Mouse (Mus musculus): Measurements from ENCODE around the gene Tead2. TPM values are rescaled to one million over a fixed set of nuclear protein-coding genes. Genes with fewer than 3 reads are reported as not detected.
"Not testable (repeated sequence)": the region's sequence is repeated elsewhere in the genome, so short reads cannot be mapped to it uniquely, and the experiment has no call there.

Tead2 gene
- polyA plus RNA-seq, 1 experiment, result 3.2 TPM

DNA sequence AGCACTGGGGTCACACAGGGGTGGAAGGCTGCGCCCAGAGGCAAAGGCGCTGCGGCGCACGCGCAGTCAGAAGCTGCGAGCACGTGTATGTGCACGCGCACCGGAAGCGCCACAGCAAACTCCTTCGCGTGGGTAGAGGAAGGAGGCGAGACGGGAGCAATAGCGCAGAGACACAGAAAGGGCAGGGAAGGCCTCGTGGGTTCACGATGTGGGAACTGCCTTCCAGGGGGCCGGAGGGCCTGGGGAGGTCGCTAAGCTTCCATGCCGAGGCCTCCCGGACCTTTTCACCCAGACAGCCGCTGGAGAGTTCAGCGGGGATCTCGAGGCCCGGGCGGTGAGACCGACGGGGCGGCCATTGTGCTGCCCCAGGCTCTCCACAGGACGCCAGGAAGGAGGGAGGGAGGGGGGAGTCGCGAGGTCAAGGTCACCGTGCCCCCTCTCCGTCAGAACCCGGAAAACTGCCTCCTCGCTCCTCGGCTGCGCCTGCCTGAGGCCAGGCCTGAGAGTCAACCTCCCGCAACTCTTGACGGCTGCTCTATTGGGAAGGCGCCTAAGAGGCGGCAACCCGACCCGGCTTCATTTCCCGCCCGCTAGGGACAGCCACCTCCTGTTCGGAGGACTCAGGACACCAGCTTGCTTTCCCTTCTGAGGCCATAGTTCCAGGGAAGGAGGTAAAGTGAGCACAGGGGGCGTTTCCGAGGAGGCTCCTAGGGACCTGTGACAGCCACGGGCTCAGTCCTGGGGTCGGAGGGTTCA, 25.3 kb downstream of the Tead2 start, which contains the start of gene Slc6a16:
Slc6a16 (plus strand) TSS at position 453 of the 756 bp plus-strand sequence.
- Histone ChIP-seq H3K27ac (replicated peaks; ENCODE audit: low read depth, low read length) (no peak within 1 kb of the TSS), H3K4me1 (ENCODE audit: control insufficient read depth, insufficient read depth, insufficient read length, low read length) (peaks cover 4% of the 10 kb centered on the region; the same call in 1 of the 2 replicates), H3K4me3 (ENCODE audit: insufficient read depth, low read depth, low read length) (no peak within 1 kb of the TSS)

DNA sequence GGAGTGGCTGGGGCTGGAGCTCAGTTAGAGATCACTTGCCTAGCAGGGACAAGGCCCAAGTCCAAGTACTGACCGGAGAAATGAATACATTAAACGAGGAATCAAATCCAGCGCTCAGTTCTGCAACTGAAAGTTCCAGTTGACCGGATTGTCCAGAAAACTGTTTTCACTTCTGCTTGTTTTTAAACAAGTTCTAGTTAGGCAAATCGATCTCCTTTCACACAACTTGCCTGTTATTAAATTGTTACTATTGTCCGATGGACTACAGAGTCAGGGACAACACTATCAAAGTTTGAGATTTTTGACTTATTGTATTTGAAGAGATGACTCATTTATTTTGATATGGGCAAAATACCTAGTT, 25.8 kb downstream of the Tead2 start:
- no peak overlapping the region for H3K4me3 ChIP-seq (ENCODE audit: insufficient read depth, low read depth, low read length)
- no peak overlapping the region for H3K27ac ChIP-seq (replicated peaks; ENCODE audit: low read depth, low read length)
- H3K4me1 ChIP-seq (ENCODE audit: control insufficient read depth, insufficient read depth, insufficient read length, low read length), result peaks cover 4% of the 10 kb centered on the region; the same call in 1 of the 2 replicates

DNA sequence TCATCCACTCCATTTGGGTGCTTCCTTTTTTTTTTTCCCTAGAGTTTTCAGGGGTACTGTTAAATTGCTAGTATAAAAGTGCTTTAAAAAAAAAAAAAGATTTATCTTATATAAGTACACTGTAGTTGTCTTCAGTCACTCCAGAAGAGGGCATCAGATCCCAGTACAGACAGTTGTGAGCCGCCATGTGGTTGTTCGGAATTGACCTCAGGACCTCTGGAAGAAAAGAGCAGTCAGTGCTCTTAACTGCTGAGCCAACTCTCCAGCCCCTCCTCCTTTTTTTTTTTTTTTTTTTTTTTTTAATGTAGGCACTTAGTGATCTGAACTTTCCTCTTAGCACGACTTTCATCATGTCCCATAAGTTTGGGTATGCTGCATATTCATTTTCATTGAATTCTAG, 32.1 kb downstream of the Tead2 start:
- Histone ChIP-seq H3K4me3 (ENCODE audit: insufficient read depth, low read depth, low read length) (no peak overlapping the region), H3K27ac (replicated peaks; ENCODE audit: low read depth, low read length) (no peak overlapping the region), H3K4me1 (ENCODE audit: control insufficient read depth, insufficient read depth, insufficient read length, low read length) (no peaks in the 10 kb centered on the region)

DNA sequence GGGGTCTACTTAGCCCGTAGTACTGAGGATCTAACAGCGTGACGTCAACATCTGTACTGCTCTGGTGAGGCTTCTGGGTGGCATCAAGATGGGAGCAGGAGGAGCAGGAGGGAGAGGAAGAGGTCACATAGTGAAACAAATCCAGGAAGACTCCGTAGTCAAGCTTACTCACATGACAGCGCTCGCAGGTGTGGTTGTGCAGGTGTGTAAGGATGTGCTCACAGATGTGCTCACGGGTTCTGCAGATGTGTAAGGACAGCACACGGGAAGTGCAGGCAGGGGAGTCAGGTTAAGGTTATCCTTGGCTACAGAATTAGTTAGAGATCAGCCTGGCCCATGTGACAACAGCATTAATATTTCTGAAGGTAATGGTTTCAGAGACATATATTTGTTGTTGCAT, 38.3 kb downstream of the Tead2 start:
- no peak overlapping the region for H3K27ac ChIP-seq (replicated peaks; ENCODE audit: low read depth, low read length)
- no peak overlapping the region for H3K4me3 ChIP-seq (ENCODE audit: insufficient read depth, low read depth, low read length)
- H3K4me1 ChIP-seq (ENCODE audit: control insufficient read depth, insufficient read depth, insufficient read length, low read length), result no peaks in the 10 kb centered on the region

DNA sequence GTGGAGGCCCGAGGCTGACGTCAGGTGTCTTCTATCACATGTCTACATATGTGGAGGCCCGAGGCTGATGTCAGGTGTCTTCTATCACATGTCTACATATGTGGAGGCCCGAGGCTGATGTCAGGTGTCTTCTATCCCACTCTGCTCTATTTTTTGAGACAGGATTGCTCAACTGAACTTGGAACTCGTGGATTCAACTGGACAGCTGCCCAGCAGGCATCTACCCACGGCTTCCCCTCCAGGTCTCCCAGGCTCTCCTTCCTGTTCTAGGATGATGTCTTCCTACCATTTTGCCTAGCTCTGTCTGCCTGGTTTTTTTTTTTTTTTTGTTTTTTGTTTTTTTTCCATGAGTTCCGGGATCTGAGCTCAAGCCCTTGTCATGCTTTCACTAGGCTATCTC, 40.3 kb downstream of the Tead2 start:
- H3K4me1 ChIP-seq (ENCODE audit: control insufficient read depth, insufficient read depth, insufficient read length, low read length); H3K4me3 ChIP-seq (ENCODE audit: insufficient read depth, low read depth, low read length); H3K27ac ChIP-seq (replicated peaks; ENCODE audit: low read depth, low read length): not testable (repeated sequence)

DNA sequence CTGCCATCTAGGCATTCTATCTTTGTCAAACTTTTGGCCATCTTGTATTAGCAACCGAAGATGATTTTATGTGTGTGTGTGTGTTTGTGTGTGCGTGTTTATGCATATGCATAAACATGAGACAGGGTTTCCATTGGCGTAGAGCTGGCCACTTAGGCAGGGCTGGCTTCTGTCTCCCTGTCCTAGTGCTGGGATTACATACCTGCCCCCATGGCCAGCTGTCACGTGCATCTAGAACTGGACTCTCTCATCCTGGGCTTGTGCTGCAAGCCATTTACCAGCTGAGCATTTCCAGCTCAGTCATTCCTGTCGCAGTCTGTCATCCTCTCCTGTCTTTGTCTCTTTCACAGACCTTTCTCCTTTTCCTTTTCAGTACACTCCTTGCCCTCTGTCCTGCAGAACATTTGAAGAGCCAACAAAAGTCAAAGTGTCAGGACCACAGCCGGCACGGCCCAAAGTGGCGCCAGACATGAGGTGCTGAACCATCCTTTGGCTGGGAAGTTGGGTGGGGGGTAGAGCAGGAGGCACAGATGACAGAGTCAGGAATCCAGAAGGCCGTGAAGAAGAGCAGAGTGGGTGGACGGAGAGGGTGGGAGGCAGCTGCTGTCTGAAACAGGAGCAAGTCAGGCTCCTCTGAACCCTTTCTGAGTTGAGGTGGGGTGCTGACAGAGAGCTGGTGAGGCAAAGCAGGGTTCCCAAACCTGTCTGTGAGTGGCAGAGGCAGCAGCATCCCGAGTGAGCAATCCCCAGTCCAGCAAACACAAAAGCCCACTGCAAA, 41.7 kb downstream of the Tead2 start:
- Histone ChIP-seq H3K27ac (replicated peaks; ENCODE audit: low read depth, low read length) (no peak overlapping the region), H3K4me3 (ENCODE audit: insufficient read depth, low read depth, low read length) (no peak overlapping the region), H3K4me1 (ENCODE audit: control insufficient read depth, insufficient read depth, insufficient read length, low read length) (no peaks in the 10 kb centered on the region)

DNA sequence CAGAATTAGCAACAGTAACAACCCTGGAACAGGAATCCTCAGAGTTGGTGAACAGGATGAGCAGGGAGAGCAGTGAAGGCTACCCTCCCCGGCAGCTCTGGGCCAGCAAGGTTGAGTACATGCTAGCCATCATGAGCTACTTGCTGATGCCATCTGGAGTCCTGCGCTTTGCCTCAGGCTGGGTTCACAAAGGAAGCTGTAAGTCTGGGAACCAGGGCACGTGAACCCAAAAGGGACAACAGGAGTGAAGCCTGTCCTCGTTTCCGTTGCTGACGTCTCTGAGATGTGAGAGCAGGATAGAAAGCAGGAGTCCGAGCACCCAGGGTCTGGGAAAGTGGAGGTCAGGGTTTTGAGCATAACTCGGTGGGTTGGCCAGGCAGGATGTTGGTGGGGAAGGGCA, 43.7 kb downstream of the Tead2 start:
- H3K4me3 ChIP-seq (ENCODE audit: insufficient read depth, low read depth, low read length), result no peak overlapping the region
- no peak overlapping the region for H3K27ac ChIP-seq (replicated peaks; ENCODE audit: low read depth, low read length)
- H3K4me1 ChIP-seq (ENCODE audit: control insufficient read depth, insufficient read depth, insufficient read length, low read length), result no peaks in the 10 kb centered on the region

DNA sequence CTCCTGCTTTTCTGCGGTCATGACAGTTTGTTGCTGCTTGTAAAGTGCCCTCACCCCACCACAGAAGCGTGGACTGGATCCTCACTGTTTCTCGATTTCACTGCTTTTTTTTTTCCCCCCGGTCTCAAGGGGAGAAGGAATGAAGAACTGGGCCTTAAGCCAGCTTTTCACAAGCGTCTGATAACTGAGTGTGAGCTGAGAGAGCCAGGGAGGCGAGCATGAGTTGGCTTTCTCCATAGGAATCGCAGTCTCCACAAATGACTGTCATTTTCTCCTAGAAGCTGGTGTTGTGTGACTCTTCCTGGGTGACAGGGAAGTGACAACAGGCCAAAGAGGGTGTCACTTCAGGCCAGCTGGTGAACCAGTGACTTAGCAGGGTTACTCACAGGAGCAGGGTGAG, 46.7 kb downstream of the Tead2 start:
- no peak overlapping the region for H3K4me3 ChIP-seq (ENCODE audit: insufficient read depth, low read depth, low read length)
- no peak overlapping the region for H3K27ac ChIP-seq (replicated peaks; ENCODE audit: low read depth, low read length)
- no peaks in the 10 kb centered on the region for H3K4me1 ChIP-seq (ENCODE audit: control insufficient read depth, insufficient read depth, insufficient read length, low read length)

DNA sequence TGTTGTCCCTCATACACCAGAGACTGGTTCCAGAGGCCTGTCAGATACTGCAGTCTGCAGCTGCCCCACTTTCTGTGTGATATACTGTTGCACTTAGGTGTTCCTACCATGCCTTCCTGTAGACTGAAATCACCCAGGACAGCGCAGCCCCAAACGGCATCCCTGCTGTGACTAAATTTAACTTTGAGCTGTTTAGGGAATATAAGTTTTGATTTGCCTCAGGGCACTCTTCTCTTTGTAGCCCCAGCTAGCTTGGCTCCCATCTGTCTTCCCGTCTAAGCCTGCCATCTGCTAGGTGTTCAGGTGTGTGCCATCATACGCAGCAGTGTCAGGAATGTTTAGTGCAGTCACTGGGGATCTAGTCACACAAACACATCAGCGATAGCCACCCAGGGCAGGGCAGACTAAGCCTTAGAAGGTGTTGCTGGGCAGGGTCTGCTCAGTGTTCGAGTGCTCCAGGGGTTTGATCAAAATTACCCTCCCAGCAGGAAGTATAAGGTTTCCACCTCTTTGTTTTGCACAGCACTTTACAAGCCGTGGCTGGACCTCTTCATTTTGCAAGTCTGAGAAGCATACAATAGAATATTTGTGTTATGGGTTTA, 47.6 kb downstream of the Tead2 start:
- H3K4me3 ChIP-seq (ENCODE audit: insufficient read depth, low read depth, low read length), result no peak overlapping the region
- H3K4me1 ChIP-seq (ENCODE audit: control insufficient read depth, insufficient read depth, insufficient read length, low read length), result no peaks in the 10 kb centered on the region
- no peak overlapping the region for H3K27ac ChIP-seq (replicated peaks; ENCODE audit: low read depth, low read length)

DNA sequence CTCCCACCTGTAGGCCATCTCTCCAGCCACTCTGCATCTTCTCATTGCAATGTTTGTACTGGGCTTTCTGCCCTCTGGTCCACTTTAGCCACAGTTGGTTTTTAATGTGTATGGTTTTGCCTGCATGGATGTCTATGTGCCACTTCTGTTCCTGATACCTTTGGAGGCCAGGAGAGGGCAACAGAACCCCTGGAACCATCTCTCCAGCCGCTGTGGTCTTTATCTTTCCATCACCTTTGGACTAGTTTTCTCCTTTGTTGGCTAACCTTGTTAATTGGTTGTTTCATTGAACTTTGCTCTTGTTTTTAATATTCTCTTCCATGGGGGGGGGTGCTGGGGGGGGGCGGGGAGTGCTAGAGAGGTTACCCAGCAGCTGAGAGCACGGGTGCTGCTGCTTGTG, 48.8 kb downstream of the Tead2 start:
- Histone ChIP-seq H3K4me3 (ENCODE audit: insufficient read depth, low read depth, low read length) (no peak overlapping the region), H3K4me1 (ENCODE audit: control insufficient read depth, insufficient read depth, insufficient read length, low read length) (no peaks in the 10 kb centered on the region), H3K27ac (replicated peaks; ENCODE audit: low read depth, low read length) (no peak overlapping the region)

DNA sequence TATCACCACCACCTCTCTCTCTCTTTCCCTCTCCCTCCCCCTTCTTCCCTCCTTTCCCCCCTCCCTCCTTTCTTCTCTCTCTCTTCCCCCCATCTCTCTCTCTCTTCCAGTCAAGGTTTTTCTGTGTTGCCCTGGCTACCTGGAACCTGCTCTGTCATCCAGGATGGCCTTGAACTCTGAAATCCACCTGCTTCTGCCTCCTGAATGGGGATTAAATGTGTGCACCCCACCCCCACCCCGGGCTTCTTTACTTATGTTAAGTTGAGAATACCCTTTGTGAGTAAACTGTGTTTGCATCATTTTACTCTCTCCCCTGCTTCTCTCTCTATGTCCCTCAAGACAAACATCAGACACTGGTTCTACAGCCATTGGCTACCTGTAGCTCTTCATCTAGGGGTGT, 50.0 kb downstream of the Tead2 start:
- no peak overlapping the region for H3K4me3 ChIP-seq (ENCODE audit: insufficient read depth, low read depth, low read length)
- no peaks in the 10 kb centered on the region for H3K4me1 ChIP-seq (ENCODE audit: control insufficient read depth, insufficient read depth, insufficient read length, low read length)
- H3K27ac ChIP-seq (replicated peaks; ENCODE audit: low read depth, low read length), result no peak overlapping the region

DNA sequence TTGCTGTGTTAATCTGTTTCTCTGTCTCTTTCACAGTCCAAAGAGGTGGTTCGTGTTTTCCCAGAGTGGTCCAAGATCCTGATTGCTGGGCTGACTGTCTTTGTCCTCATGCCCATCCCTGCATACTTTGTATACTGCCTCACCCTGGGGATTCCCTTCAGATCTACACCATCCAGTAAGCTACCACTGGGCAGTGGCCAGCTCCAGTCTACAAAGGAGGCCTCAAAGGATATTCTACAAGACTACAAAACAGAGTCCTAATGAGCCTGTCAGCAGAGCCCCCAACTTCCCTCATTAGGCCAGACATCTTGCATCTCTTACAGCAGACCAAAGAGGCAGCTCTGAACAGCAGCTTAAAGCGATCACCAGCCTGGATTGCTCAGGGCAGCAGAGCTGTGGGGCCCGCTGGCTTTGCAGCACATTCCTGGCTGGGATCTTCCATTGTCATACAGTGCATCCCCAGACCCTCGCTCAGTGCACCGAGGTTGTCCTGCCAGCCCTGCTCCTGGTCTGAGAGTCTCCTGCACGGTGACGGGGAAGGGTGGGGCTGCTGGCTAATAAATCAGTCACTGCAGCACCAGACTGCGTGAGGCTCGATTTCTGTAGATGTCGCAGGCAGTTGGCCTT, 57.3 kb downstream of the Tead2 start:
- Histone ChIP-seq H3K4me3 (ENCODE audit: insufficient read depth, low read depth, low read length) (no peak overlapping the region), H3K4me1 (ENCODE audit: control insufficient read depth, insufficient read depth, insufficient read length, low read length) (no peaks in the 10 kb centered on the region)

DNA sequence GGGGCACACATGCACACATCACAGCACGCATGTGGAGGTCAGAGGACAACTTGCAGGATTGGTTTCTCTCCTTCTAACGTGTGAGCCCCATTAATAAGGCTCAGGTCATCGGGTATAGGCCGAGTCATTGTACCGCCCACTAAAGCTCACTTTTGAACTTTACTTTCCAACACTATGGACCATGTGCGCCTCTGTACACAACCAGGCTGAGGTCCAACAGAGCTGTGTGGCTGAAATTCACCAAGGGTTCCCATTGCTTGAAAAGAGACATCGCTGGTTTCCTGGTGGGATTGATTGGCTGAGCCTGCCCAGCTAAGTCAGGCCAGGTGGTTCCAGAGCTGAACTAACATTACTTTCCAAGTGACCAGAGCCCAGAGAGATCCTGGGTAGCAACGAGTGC, 58.1 kb downstream of the Tead2 start:
- H3K27ac ChIP-seq (replicated peaks; ENCODE audit: low read depth, low read length), result no peak overlapping the region
- no peaks in the 10 kb centered on the region for H3K4me1 ChIP-seq (ENCODE audit: control insufficient read depth, insufficient read depth, insufficient read length, low read length)
- H3K4me3 ChIP-seq (ENCODE audit: insufficient read depth, low read depth, low read length), result no peak overlapping the region

More for the DNA sequence above, 57.3 kb downstream of the Tead2 start:
- H3K27ac ChIP-seq (replicated peaks; ENCODE audit: low read depth, low read length), result no peak overlapping the region

DNA sequence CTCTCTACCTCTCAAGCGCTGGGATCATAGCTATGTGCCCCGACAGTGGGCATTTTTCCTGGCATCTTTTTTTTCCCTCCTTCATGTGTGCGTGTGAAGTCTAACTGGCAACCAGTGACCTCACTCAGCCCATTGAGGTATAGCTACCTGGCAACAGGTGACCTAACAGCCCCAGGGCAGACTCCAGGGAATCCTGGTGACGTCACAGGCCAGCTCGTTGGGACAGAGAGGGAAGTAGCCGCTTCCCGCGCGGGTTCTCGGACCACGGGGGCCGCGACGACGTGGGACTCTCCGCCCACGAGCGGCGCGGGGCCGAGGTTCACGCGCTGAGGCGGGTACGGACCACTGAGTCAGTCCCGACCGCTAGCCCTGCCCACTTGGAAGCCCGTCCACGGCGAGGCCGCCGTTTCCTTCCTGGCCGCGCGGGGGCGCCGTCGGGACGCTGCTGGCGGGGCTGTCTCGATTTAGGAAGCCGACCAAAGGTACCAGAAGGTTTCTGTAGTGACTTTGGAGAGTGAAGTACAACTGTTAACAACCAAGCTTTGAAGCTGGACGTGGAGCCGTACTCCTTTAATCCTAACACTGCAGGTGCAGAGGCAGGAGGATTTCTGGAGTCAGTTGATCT, 61.7 kb downstream of the Tead2 start, which contains the start of gene Slc6a21:
Slc6a21 (plus strand) TSS at position 378 of the 625 bp plus-strand sequence.
- Histone ChIP-seq H3K27ac (replicated peaks; ENCODE audit: low read depth, low read length) (no peak within 1 kb of the TSS), H3K4me1 (ENCODE audit: control insufficient read depth, insufficient read depth, insufficient read length, low read length) (no peaks in the 10 kb centered on the region), H3K4me3 (ENCODE audit: insufficient read depth, low read depth, low read length) (peak within 1 kb of the TSS; percentile 65)

All from brown adipose tissue, adult 24 weeks (tissue).